Mouse (Mus musculus) ES-E14 (cell line): ENCODE data around the gene Gnb1.

ENCODE experiments used
- HCFC1 ChIP-seq: IDR thresholded peaks from 2 replicates; pipeline ENCODE4 v1.6.1; 2012; ENCODE audit warnings: low read length, inconsistent platforms, borderline replicate concordance; ENCODE audit not compliant: insufficient read depth
- MAFK ChIP-seq: IDR thresholded peaks from 2 replicates; pipeline ENCODE4 v1.6.1; 2014; ENCODE audit warnings: mild to moderate bottlenecking, low read depth, low read length, inconsistent platforms; ENCODE audit not compliant: insufficient read depth
- ZC3H11A ChIP-seq: IDR thresholded peaks from 2 replicates; pipeline ENCODE4 v1.6.1; 2012; ENCODE audit warnings: low read depth, mild to moderate bottlenecking, inconsistent platforms, low read length, borderline replicate concordance

- TF ChIP-seq MAFK (no peak), ZC3H11A (no peak), HCFC1 (no peak)
Measured at GRCm38 (mm10) chr4:155595777-155596176, 104.6 kb downstream of the Gnb1 start.
